Mouse (Mus musculus): ENCODE data around the gene St3gal3. TPM values are rescaled to one million over a fixed set of nuclear protein-coding genes. Genes with fewer than 3 reads are reported as not detected.

The St3gal3 gene
- polyA plus RNA-seq, 1 experiment from 2014 or later = 7.6 TPM

- no peak overlapping the region for H3K4me3 ChIP-seq (ENCODE audit: low read depth, low read length)
- H3K27me3 ChIP-seq (ENCODE audit: control insufficient read depth, insufficient read depth, low read length) = no peaks in the 10 kb centered on the region
- H3K36me3 ChIP-seq (ENCODE audit: control insufficient read depth, insufficient read depth, low read length) = no peaks in the 10 kb centered on the region
- H3K27ac ChIP-seq (ENCODE audit: low read depth, low read length) = no peak overlapping the region
- no peaks in the 10 kb centered on the region for H3K4me1 ChIP-seq (replicated peaks; ENCODE audit: control insufficient read depth, insufficient read depth, low read length)
- DNase-seq (ENCODE audit: low spot score) (no peak), ATAC-seq (replicated peaks; ENCODE audit: low FRiP score) (no peak)
- H3K9ac ChIP-seq (ENCODE audit: low read length) = no peak overlapping the region
- 61% methylated on average over 9 of the region's 9 CpGs for WGBS
- no peaks in the 10 kb centered on the region for H3K9me3 ChIP-seq (ENCODE audit: control insufficient read depth, low read length)
- no peak overlapping the region for H3K4me2 ChIP-seq (ENCODE audit: low read depth, low read length, severe bottlenecking)
Observed at GRCm38 (mm10) chr4:118089939-118090338, 44.8 kb downstream of the St3gal3 start.

GRCm38 (mm10) chr4:118088771-118089170 is 45.9 kb downstream of the St3gal3 start:
- Histone ChIP-seq H3K36me3 (ENCODE audit: control insufficient read depth, insufficient read depth, low read length) (no peaks in the 10 kb centered on the region), H3K9ac (ENCODE audit: low read length) (no peak overlapping the region), H3K27ac (ENCODE audit: low read depth, low read length) (no peak overlapping the region), H3K9me3 (ENCODE audit: control insufficient read depth, low read length) (no peaks in the 10 kb centered on the region), H3K4me2 (ENCODE audit: low read depth, low read length, severe bottlenecking) (no peak overlapping the region), H3K4me3 (ENCODE audit: low read depth, low read length) (no peak overlapping the region), H3K27me3 (ENCODE audit: control insufficient read depth, insufficient read depth, low read length) (no peaks in the 10 kb centered on the region), H3K4me1 (replicated peaks; ENCODE audit: control insufficient read depth, insufficient read depth, low read length) (no peaks in the 10 kb centered on the region)
- ATAC-seq (replicated peaks; ENCODE audit: low FRiP score) (no peak), DNase-seq (ENCODE audit: low spot score) (no peak)
- WGBS = 86% methylated on average over 2 of the region's 2 CpGs

- no peaks in the 10 kb centered on the region for H3K4me1 ChIP-seq (replicated peaks; ENCODE audit: control insufficient read depth, insufficient read depth, low read length)
- H3K36me3 ChIP-seq (ENCODE audit: control insufficient read depth, insufficient read depth, low read length) = no peaks in the 10 kb centered on the region
- ATAC-seq (replicated peaks; ENCODE audit: low FRiP score) (no peak), DNase-seq (ENCODE audit: low spot score) (no peak)
- H3K27ac ChIP-seq (ENCODE audit: low read depth, low read length) = no peak overlapping the region
- H3K9me3 ChIP-seq (ENCODE audit: control insufficient read depth, low read length) = no peaks in the 10 kb centered on the region
- 81% methylated on average over 4 of the region's 4 CpGs for WGBS
- no peaks in the 10 kb centered on the region for H3K27me3 ChIP-seq (ENCODE audit: control insufficient read depth, insufficient read depth, low read length)
- H3K4me3 ChIP-seq (ENCODE audit: low read depth, low read length) = no peak overlapping the region
- no peak overlapping the region for H3K9ac ChIP-seq (ENCODE audit: low read length)
- H3K4me2 ChIP-seq (ENCODE audit: low read depth, low read length, severe bottlenecking) = no peak overlapping the region
Observed at GRCm38 (mm10) chr4:118085025-118085424, 49.7 kb downstream of the St3gal3 start.

GRCm38 (mm10) chr4:118083217-118083951 is 51.3 kb downstream of the St3gal3 start:
- 46% methylated on average over 14 of the region's 14 CpGs for WGBS
- Histone ChIP-seq H3K9ac (ENCODE audit: low read length) (no peak overlapping the region), H3K4me1 (replicated peaks; ENCODE audit: control insufficient read depth, insufficient read depth, low read length) (no peaks in the 10 kb centered on the region), H3K4me3 (ENCODE audit: low read depth, low read length) (no peak overlapping the region), H3K4me2 (ENCODE audit: low read depth, low read length, severe bottlenecking) (no peak overlapping the region), H3K27ac (ENCODE audit: low read depth, low read length) (no peak overlapping the region), H3K27me3 (ENCODE audit: control insufficient read depth, insufficient read depth, low read length) (no peaks in the 10 kb centered on the region), H3K9me3 (ENCODE audit: control insufficient read depth, low read length) (no peaks in the 10 kb centered on the region), H3K36me3 (ENCODE audit: control insufficient read depth, insufficient read depth, low read length) (no peaks in the 10 kb centered on the region)
- DNase-seq (ENCODE audit: low spot score) (peak; percentile 96), ATAC-seq (replicated peaks; ENCODE audit: low FRiP score) (peak; percentile 85)

GRCm38 (mm10) chr4:118081608-118082331 is 52.9 kb downstream of the St3gal3 start:
- Histone ChIP-seq H3K4me3 (ENCODE audit: low read depth, low read length) (no peak overlapping the region), H3K9ac (ENCODE audit: low read length) (no peak overlapping the region), H3K36me3 (ENCODE audit: control insufficient read depth, insufficient read depth, low read length) (no peaks in the 10 kb centered on the region), H3K4me2 (ENCODE audit: low read depth, low read length, severe bottlenecking) (no peak overlapping the region), H3K27me3 (ENCODE audit: control insufficient read depth, insufficient read depth, low read length) (no peaks in the 10 kb centered on the region), H3K4me1 (replicated peaks; ENCODE audit: control insufficient read depth, insufficient read depth, low read length) (no peaks in the 10 kb centered on the region), H3K27ac (ENCODE audit: low read depth, low read length) (no peak overlapping the region), H3K9me3 (ENCODE audit: control insufficient read depth, low read length) (no peaks in the 10 kb centered on the region)
- WGBS = 84% methylated on average over 18 of the region's 18 CpGs
- ATAC-seq (replicated peaks; ENCODE audit: low FRiP score) (no peak), DNase-seq (ENCODE audit: low spot score) (no peak)

- DNase-seq (ENCODE audit: low spot score) = no peak
- no peak overlapping the region for H3K9ac ChIP-seq (ENCODE audit: low read length)
- H3K4me2 ChIP-seq (ENCODE audit: low read depth, low read length, severe bottlenecking) = no peak overlapping the region
- no peaks in the 10 kb centered on the region for H3K27me3 ChIP-seq (ENCODE audit: control insufficient read depth, insufficient read depth, low read length)
- no peak overlapping the region for H3K27ac ChIP-seq (ENCODE audit: low read depth, low read length)
- H3K4me1 ChIP-seq (replicated peaks; ENCODE audit: control insufficient read depth, insufficient read depth, low read length) = no peaks in the 10 kb centered on the region
- 83% methylated on average over 8 of the region's 8 CpGs for WGBS
- no peaks in the 10 kb centered on the region for H3K36me3 ChIP-seq (ENCODE audit: control insufficient read depth, insufficient read depth, low read length)
- no peak overlapping the region for H3K4me3 ChIP-seq (ENCODE audit: low read depth, low read length)
- H3K9me3 ChIP-seq (ENCODE audit: control insufficient read depth, low read length) = no peaks in the 10 kb centered on the region
- no peak for ATAC-seq (replicated peaks; ENCODE audit: low FRiP score)
Observed at GRCm38 (mm10) chr4:118080481-118080880, 54.2 kb downstream of the St3gal3 start.

GRCm38 (mm10) chr4:118079195-118079594 is 55.5 kb downstream of the St3gal3 start:
- Histone ChIP-seq H3K4me1 (replicated peaks; ENCODE audit: control insufficient read depth, insufficient read depth, low read length) (no peaks in the 10 kb centered on the region), H3K27me3 (ENCODE audit: control insufficient read depth, insufficient read depth, low read length) (no peaks in the 10 kb centered on the region), H3K4me3 (ENCODE audit: low read depth, low read length) (no peak overlapping the region), H3K36me3 (ENCODE audit: control insufficient read depth, insufficient read depth, low read length) (no peaks in the 10 kb centered on the region), H3K27ac (ENCODE audit: low read depth, low read length) (no peak overlapping the region), H3K9ac (ENCODE audit: low read length) (no peak overlapping the region), H3K4me2 (ENCODE audit: low read depth, low read length, severe bottlenecking) (no peak overlapping the region), H3K9me3 (ENCODE audit: control insufficient read depth, low read length) (no peaks in the 10 kb centered on the region)
- ATAC-seq (replicated peaks; ENCODE audit: low FRiP score) (no peak), DNase-seq (ENCODE audit: low spot score) (no peak)
- 86% methylated on average over 8 of the region's 8 CpGs for WGBS

GRCm38 (mm10) chr4:118078576-118078975 is 56.1 kb downstream of the St3gal3 start:
- Histone ChIP-seq H3K36me3 (ENCODE audit: control insufficient read depth, insufficient read depth, low read length) (no peaks in the 10 kb centered on the region), H3K27ac (ENCODE audit: low read depth, low read length) (no peak overlapping the region), H3K9me3 (ENCODE audit: control insufficient read depth, low read length) (no peaks in the 10 kb centered on the region), H3K4me3 (ENCODE audit: low read depth, low read length) (no peak overlapping the region), H3K9ac (ENCODE audit: low read length) (no peak overlapping the region), H3K4me2 (ENCODE audit: low read depth, low read length, severe bottlenecking) (no peak overlapping the region), H3K27me3 (ENCODE audit: control insufficient read depth, insufficient read depth, low read length) (no peaks in the 10 kb centered on the region), H3K4me1 (replicated peaks; ENCODE audit: control insufficient read depth, insufficient read depth, low read length) (no peaks in the 10 kb centered on the region)
- DNase-seq (ENCODE audit: low spot score) = no peak
- no peak for ATAC-seq (replicated peaks; ENCODE audit: low FRiP score)
- WGBS = 91% methylated on average over 9 of the region's 9 CpGs
